Mouse (Mus musculus) MEL-GATA-1-ER (cell line): ENCODE measurements around the gene Man2b1.
A peak's percentile ranks its signal among the peaks of the same experiment; 100 is the strongest.

Experiments used
- DNase-seq: peaks from one replicate; pipeline ENCODE4 v3.0.0-alpha.2; 2012; ENCODE audit warnings: low read depth; ENCODE audit errors: extremely low read depth

Gene Man2b1

GRCm38 (mm10) chr8:85073041-85073612 is 9.9 kb upstream of the Man2b1 start:
- no peak for DNase-seq

GRCm38 (mm10) chr8:85074167-85074566 is 8.9 kb upstream of the Man2b1 start:
- no peak for DNase-seq

DNA sequence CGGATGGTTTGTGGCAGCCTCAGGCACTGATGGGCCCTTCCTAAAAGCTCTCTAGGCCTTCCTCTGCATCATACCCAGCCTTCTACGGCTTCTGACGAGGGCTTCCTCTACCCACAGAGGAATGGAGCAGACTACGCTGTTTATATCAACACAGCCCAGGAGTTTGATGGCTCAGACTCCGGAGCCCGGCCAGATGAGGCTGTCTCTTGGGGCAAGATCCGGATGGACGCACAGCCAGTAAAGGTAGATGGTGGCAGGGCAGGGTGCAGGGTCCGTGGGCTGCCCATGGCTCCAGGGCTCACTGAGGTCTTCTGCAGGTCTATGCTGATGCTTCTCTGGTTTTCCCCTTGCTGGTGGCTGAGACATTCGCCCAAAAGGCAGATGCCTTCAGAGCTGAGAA is 8.5 kb upstream of the Man2b1 start:
- no peak for DNase-seq

DNA sequence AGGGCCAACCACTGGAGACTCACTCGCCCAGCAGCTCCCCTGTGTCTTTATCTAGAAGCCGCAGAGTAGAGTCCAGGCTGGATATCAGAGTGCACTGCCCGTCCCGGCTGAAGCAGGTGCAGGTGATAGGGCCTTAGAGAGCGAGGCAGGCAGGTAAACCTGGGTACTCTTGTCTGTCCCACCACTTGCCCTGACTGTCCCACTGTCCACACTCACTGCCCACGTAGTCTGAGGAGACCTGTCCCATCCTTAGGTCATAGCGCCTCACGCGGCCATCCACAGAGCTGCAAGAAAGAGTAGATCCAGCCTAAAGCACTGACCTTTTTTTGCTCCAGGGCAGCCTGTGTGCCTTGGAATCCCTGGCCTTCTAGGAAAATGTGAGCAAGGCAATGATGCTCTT is 7.1 kb upstream of the Man2b1 start:
- no peak for DNase-seq

- DNase-seq: peak; percentile 70
These were observed 6.1 kb upstream of the Man2b1 start for GRCm38 (mm10) chr8:85076993-85077392.

- no peak for DNase-seq
These were observed 2.9 kb upstream of the Man2b1 start for GRCm38 (mm10) chr8:85080214-85080531.

GRCm38 (mm10) chr8:85080532-85081215 is 2.4 kb upstream of the Man2b1 start, which contains the start of gene Wdr83os:
Gene Wdr83os (plus strand): TSS chr8:85080740.
- peak; percentile 80 for DNase-seq

DNA sequence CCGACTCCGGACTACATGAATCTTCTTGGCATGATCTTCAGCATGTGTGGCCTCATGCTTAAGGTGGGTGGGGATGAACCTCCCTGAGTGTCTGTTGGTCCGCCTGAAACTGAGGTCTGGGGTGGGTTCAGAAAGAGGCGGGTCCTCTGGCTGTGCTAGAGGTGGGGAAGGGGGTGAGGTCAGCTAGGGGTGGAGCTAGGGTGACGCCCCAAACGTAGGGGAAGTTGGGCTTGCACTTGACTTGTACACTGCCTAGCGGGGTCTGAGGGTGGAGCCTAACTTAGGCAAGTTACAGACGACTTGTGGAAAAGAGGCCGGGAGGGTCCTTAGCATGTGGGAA is 1.9 kb upstream of the Man2b1 start, which contains the start of gene Wdr83:
Gene Wdr83 (minus strand): TSS at position 91 of the 340 bp plus-strand sequence.
- peak; percentile 94 for DNase-seq

DNA sequence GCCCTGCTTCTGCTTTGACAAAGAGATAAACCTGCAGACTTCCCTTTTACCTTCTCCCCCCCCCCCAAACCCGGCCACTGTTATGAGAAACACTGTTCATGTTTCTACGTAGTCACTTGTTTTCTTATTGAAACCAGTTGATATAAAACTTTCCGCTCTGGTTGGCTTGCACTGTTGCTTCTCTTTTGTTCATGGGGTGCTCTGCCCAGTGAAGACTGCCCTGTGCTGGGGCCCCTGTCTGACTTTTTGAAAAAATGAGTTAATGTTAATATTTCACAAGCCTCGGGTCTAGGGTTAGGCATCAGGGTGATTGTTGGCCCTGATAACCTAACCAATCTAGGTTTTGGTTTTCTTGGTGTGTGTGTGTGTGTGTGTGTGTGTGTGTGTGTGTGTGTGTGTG is 901 bp upstream of the Man2b1 start:
- peak; percentile 55 for DNase-seq

DNA sequence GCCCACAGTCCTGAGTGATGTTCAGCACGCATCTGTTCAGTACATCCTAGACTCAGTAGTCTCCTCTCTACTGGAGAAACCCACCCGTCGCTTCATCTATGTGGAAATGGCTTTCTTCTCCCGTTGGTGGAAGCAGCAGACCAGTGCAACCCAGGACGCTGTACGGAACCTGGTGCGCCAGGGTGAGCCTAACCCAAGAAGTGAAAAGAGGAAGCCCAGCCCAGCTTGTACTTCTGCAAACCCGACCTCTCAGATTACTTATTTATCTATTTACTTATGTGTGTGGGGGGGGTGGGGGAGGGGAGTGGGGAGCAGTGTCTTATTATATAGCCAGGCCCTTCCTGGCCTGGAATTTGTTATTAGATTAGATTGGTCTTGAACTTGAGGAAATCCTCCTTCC is 1.6 kb downstream of the Man2b1 start:
- peak; percentile 75 for DNase-seq

DNA sequence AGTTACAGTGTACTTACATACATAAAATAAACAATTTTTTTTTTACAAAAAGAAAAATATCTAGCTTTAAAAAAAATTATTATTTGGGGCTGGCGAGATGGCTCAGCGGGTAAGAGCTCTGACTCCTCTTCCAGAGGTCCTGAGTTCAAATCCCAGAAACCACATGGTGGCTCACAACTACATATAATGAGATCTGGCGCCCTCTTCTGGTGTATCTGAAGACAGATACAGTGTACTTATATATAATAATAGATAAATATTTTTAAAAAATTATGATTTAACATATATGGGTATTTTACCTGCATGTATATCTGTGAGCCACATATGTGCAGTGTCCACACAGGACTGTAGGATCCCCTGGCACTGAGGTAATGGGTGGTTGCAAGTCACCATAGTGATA is 3.2 kb downstream of the Man2b1 start:
- no peak for DNase-seq

GRCm38 (mm10) chr8:85088771-85089170 is 5.7 kb downstream of the Man2b1 start:
- no peak for DNase-seq

GRCm38 (mm10) chr8:85090856-85091255 is 7.8 kb downstream of the Man2b1 start:
- DNase-seq: no peak

DNA sequence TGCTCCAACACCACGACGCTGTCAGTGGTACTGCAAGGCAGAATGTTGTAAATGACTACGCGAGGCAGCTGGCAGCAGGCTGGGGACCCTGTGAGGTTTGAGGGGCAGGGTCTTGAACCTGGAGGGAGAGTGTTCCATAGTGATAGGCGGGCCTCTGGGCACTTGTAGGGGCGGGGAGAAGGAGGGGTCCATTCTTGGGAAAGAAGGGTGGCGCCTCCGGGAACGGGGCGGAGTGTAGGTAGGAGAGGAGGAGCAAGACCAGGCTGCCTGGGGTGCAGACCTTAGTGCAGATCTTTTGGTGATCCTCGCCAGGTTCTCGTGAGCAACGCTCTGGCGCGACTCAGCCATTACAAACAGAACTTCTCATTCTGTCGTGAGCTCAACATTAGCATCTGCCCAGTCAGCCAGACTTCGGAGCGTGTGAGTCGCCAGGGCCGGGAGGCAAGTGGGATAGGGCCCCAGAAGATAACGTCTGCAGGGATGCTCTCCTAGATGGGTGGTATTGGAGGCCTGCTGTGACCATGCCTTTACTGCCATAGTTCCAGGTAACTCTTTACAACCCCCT is 8.5 kb downstream of the Man2b1 start:
- DNase-seq: no peak

GRCm38 (mm10) chr8:85095051-85095450 is 12.0 kb downstream of the Man2b1 start:
- DNase-seq: no peak

- DNase-seq: no peak
These were observed 12.5 kb downstream of the Man2b1 start for GRCm38 (mm10) chr8:85095566-85095965.

DNA sequence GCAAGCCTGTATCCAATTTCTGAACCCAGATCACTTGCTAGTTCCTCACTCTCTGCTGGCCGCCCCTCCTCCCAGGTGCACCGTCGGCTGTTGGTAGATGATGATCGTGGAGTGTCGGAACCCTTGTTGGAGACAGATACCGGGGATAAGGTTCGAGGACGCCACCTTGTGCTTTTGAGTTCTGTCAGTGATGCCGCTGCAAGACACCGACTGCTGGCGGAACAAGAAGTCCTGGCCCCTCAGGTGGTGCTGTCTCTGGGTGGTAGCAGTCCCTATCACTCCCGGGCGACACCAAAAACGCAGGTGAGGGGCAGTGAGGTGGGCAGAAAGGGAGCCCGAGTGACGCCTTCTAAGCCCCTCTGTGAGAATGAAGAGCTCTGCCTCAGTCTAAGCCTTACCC is 13.1 kb downstream of the Man2b1 start:
- no peak for DNase-seq

- DNase-seq: no peak
These were observed 13.8 kb downstream of the Man2b1 start for GRCm38 (mm10) chr8:85096850-85097249.

- peak; percentile 72 for DNase-seq
These were observed 17.1 kb downstream of the Man2b1 start for GRCm38 (mm10) chr8:85100076-85100665.

DNA sequence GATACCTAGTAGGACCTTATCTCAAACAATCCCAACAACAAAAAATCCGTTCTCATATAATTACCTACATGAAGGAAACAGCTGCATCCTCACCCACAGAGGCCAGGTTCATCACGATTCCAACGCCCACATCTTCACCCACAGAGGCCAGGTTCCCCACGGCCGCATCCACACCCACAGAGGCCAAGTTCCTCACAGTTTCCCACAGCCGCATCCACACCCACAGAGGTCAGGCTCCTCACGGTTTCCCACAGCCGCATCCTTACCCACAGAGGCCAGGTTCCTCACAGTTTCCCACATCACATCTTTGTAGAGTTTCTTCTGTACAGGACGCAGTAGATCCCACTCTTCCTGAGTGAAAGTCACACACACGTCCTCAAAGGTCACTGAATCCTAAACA is 30.2 kb downstream of the Man2b1 start:
- DNase-seq: no peak

DNA sequence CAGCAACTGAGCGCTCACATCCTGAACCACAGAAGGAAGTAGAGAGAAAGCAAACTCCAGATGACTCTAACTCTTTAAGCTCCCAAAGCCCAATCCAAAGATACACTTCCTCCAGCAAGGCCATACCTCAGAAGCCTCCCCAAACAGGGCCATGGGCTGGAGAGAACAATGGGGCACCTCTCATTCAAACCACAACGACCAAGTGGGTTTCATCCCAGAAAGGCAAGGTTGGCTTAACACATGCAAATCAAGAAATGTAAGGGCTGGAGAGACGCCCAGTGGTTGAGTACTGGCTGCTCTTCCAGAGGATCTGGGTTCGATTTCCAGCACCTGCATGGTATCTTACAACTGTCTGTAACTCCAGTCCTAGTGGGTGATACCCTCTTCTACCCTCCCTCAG is 32.4 kb downstream of the Man2b1 start:
- DNase-seq: no peak

DNA sequence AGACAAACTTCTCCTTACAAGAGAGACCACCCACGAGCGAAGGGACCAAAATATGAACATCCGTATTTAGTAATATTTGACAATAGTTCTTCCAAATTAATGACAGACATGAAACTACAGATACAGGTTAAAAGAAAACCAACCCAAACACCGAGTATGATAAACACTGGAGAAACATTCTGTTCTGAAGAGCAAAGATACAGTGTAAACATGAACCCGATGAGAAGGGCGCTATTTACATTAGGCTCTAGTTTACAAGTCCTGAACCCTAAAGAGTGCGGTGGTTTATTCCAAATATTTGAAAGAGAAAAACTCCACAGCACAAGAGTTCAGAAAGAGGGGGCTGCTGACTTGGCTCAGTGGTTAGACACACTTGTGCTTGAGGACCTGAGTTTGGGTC is 33.9 kb downstream of the Man2b1 start:
- no peak for DNase-seq
